Mouse (Mus musculus) brown adipose tissue, adult 24 weeks (tissue): ENCODE data around the gene Phox2a. TPM values are rescaled to one million over a fixed set of nuclear protein-coding genes. Genes with fewer than 3 reads are reported as not detected.

ENCODE experiments used
- H3K27ac ChIP-seq: fragments of 200-500 bp; replicated peaks from 2 replicates; pipeline ENCODE4 v1.5.1; 2012; ENCODE audit warnings: low read depth, mild to moderate bottlenecking, low read length
- H3K4me1 ChIP-seq: fragments of 200-500 bp; 2 replicates; pipeline ENCODE4 v1.6.1; 2012; ENCODE audit warnings: low read length, mixed read lengths; ENCODE audit not compliant: control insufficient read depth, insufficient read depth, insufficient read length
- H3K4me3 ChIP-seq: fragments of 200-500 bp; 2 replicates; pipeline ENCODE4 v1.5.1; 2012; ENCODE audit warnings: low read depth, mild to moderate bottlenecking, low read length, moderate library complexity; ENCODE audit not compliant: insufficient read depth
- polyA plus RNA-seq: library from polyadenylated mRNA; stranded (reverse); fragments of >200 nt; gene quantifications from 2 replicates; pipeline ENCODE4 v1.2.4, GENCODE M21; 2012; ENCODE audit not compliant: missing spikeins, insufficient read depth, insufficient read length

The Phox2a gene
- polyA plus RNA-seq = not detected in 2 replicates

DNA sequence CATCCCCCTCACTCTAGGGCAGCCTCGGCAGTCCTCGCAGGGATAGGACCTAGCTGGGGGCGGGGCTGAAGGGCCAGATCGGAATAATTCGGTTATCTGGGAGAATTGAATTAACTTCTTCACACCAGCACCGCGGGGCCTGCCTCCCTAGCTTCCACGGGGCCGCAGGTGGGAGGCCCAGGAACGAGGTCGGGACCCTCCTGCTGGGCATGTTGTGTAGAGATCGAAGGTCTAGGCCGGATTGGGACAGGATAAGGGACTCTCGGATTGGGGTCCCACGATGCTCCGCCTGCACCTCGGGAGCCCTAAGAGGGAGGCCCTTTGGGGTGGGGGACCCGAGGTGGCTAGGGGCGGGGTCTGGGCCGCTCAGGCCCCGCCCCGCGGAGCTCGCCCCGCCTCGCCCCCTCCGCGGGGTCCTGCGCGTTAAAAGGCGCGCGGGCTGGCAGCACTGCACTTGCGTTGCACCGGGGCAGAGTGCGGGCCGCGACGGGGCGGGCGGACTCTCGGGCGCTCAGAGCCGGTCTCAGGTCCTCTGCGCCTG is at the start of gene Phox2a:
Phox2a (plus strand) TSS at position 453 of the 541 bp plus-strand sequence.
- Histone ChIP-seq H3K4me3 (no peak within 1 kb of the TSS), H3K4me1 (0 out of 2 replicates have a peak, but pooled peaks cover 2% of the 10 kb centered on the region), H3K27ac (no peak within 1 kb of the TSS)

DNA sequence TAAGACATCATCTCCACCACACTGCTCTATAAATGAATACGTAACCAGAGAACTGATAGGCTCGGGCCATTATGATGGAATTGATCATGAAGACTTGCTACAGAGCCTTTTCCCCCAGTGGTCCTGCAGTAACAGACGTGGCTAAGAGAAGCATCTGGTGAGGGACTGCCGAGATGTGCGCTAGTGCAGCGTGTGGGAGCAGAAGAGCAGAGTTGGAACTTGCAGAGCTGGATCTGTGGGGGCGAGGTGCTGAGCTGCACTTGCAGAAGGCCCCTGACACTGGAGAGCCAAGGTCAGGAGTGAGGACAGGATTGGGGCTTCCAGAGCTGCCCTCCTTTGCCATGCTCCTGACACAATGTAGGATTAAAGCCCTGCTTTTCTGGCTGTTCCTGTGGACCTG is 48.1 kb upstream of the Phox2a start:
- Histone ChIP-seq H3K4me3 (no peak overlapping the region), H3K4me1 (no peaks in the 10 kb centered on the region), H3K27ac (no peak overlapping the region)

- Histone ChIP-seq H3K4me3 (no peak overlapping the region), H3K4me1 (no peaks in the 10 kb centered on the region)
These were observed 46.5 kb upstream of the Phox2a start for GRCm38 (mm10) chr7:101771604-101772003.

GRCm38 (mm10) chr7:101772687-101773086 is 45.4 kb upstream of the Phox2a start:
- H3K27ac ChIP-seq = no peak overlapping the region

More at GRCm38 (mm10) chr7:101771604-101772003, 46.5 kb upstream of the Phox2a start:
- no peak overlapping the region for H3K27ac ChIP-seq

GRCm38 (mm10) chr7:101777053-101777452 is 41.1 kb upstream of the Phox2a start:
- H3K4me3 ChIP-seq = no peak overlapping the region
- no peaks in the 10 kb centered on the region for H3K4me1 ChIP-seq
- no peak overlapping the region for H3K27ac ChIP-seq

More at GRCm38 (mm10) chr7:101772687-101773086, 45.4 kb upstream of the Phox2a start:
- Histone ChIP-seq H3K4me1 (no peaks in the 10 kb centered on the region), H3K4me3 (no peak overlapping the region)

DNA sequence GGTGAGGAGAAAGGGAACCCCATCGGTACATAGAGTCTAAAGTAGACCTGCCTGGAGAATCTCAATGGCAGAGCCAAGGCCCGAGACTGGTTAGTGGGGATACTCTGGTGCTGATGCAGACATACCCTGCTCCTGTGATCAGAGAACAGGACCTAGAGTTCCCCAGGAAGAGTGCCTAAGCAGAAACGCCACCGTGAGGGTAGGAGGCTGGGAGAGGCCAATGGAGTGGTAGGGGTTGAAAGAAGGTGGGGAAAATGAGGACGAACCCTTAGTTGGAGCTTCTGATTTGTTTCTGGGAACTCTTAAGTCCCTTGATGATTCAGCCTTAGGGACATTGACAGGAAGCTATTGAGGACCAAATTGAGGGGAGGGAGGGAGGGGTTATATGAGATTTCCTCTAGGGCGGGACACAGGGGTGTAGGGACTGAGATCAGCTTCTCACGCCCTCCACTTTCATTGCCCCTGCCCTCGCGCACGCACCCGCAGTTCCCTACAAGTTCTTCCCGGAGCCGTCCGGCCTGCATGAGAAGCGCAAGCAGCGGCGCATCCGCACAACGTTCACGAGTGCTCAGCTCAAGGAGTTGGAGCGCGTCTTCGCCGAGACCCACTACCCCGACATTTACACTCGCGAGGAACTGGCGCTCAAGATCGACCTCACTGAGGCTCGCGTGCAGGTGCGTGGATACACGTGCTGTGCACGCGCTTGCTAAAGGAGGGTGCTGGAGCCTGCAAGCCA is 2.4 kb downstream of the Phox2a start:
- Histone ChIP-seq H3K27ac (no peak overlapping the region), H3K4me1 (0 out of 2 replicates have a peak, but pooled peaks cover 2% of the 10 kb centered on the region), H3K4me3 (peak overlapping the region; percentile 51)

- Histone ChIP-seq H3K4me1 (0 out of 2 replicates have a peak, but pooled peaks cover 2% of the 10 kb centered on the region), H3K27ac (no peak overlapping the region), H3K4me3 (peak overlapping the region; percentile 51)
These were observed 3.7 kb downstream of the Phox2a start for GRCm38 (mm10) chr7:101821571-101822501.

DNA sequence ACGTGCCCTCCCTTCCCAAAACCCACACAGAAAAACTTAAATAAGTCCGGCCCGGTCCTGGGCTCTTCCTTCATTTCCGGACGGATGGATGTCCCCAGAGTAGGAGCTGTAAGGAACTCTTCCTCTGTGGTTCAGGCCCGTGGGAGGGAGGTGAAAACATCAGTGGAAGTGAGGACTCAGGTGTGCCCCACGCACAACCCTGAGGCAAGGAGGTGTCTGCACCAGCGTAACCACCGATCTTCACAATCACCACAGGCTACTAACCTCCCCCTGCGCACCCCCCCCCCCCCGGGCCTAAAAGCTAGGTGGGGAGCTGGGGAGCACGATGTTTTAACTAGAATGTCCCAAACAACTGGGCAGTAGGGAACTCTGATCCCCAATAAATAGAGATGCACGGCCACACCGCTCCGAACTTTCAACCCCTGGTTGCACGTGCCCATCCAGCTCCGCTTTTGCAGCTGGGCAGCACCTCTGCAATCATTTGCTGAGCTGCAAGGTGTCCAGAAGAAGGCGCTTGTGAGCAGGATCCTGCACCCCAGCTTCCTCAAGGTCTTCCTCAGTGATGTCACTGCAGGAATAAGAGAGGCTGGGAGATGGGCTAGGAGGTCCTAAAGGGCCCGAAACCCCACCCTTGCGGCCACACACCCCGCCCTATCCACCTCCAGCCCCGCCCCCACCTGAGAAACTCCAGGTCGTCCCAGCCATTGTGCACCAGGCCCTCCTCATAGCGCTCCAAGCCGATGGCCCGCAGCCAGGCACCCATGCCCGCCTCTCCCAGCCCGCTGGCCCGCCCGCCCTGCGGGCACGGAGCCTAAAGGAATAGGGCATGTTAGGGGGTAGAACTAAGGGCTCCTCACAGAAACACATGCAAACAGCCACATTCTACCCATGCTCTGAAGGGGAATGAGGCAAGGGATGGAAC is 5.0 kb downstream of the Phox2a start:
- H3K4me1 ChIP-seq = 0 out of 2 replicates have a peak, but pooled peaks cover 2% of the 10 kb centered on the region
- H3K4me3 ChIP-seq = no peak overlapping the region
- H3K27ac ChIP-seq = no peak overlapping the region

DNA sequence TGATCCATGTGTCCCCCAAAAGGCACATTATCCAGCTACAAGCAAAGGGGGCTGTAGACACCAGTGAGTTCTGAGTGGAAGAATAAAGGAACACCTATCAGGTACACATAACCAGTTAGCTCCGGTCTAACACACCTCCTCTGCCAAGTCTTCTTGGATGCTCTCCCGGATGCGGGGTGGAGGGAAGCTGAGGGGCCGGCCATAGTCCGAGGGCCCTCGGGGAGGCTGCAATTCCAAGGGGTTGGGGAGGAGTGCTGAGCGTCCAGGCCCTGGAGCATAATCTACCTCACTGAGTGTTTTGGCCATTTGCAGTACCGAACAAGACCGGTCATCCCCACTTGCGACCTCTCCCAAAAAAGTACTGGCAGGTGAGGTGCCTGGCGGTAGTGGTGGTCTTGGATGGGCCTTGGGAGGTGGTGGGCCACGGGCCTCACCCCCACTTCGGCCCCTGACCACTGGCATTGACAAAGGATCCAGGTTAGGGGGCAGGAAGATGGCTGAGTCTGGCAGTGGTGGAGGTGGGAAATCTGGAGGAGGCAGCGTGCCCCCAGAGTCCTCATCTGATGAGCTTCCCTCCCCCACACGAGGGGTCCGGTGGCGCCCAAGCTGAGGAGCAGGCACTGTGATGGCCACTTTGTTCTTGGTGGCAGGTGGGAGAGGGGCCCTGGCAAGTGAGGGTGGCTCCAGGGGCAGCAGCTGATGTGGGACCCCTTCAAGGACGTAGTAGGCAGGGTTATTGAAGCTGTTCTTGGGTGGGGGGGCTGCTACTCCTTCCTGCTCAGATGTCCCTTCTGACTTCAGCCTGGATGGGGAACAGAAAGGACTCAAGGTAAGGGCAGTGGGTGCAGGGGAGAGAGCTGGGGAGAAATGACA is 5.9 kb downstream of the Phox2a start:
- no peak overlapping the region for H3K27ac ChIP-seq
- 0 out of 2 replicates have a peak, but pooled peaks cover 2% of the 10 kb centered on the region for H3K4me1 ChIP-seq
- H3K4me3 ChIP-seq = no peak overlapping the region

DNA sequence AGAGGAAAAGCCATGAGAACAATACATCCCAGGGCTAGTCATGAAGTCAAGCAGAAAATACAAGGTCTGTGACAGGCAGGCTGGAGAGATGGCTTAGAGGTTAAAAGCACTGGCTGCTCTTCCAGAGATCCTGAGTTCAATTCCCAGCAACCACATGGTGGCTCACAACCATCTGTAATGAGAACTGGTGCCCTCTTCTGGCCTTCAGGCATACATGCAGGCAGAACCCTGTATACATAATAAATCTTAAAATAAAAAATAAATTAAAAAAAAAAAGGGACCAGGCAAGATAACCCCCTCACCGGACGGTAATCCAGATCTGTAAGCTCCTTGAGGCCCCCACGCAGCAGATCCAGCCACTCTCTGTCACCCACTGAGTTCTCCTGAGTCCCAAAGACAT is 12.3 kb downstream of the Phox2a start:
- H3K4me1 ChIP-seq = no peaks in the 10 kb centered on the region
- no peak overlapping the region for H3K4me3 ChIP-seq
- H3K27ac ChIP-seq = no peak overlapping the region

DNA sequence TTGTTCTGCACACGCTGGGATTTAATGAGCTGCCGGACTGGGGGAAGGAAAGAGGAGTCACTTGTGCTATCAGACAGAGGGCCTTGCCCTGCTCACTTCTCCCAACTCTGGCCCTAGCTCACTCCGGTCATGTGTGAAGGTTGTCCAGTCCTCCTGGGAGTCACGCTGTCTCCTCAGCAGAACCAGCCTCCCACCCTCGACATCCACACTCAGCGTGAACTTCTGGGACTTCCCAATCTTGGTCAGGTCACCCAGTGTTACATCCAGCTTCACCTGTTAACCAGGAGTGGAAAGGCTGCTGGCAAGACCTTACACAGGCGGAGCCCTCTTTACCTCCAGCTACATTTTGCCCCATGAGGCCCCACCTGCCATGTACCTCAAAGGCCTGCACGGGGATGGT is 13.3 kb downstream of the Phox2a start:
- no peak overlapping the region for H3K4me3 ChIP-seq
- no peak overlapping the region for H3K27ac ChIP-seq
- H3K4me1 ChIP-seq = no peaks in the 10 kb centered on the region

GRCm38 (mm10) chr7:101832372-101832771 is 14.3 kb downstream of the Phox2a start:
- Histone ChIP-seq H3K4me1 (no peaks in the 10 kb centered on the region), H3K27ac (no peak overlapping the region), H3K4me3 (no peak overlapping the region)

DNA sequence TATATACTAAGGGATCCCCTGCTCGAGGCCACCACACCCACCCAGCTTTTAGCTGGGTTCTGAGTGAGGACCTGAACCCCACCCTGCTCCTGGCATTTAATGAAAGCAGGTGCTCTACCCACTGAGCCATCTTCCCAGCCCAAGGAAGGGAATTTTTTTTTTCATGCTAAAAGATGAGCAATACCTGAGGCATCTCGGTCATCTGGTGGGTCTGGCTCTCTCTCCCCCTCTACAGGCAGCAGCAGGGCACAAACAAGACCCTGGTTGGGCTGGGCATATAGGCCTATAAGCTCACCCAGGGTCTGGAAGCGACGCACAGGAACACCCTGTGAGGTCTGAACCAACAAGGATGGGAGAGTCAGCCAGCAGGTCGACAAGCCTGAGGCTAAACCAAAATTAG is 15.2 kb downstream of the Phox2a start:
- Histone ChIP-seq H3K4me1 (no peaks in the 10 kb centered on the region), H3K27ac (no peak overlapping the region), H3K4me3 (no peak overlapping the region)
